Mouse (Mus musculus): ENCODE data around the gene Nbeal2. TPM values are rescaled to one million over a fixed set of nuclear protein-coding genes. Genes with fewer than 3 reads are reported as not detected.
A peak's percentile ranks its signal among the peaks of the same experiment; 100 is the strongest.

Nbeal2 gene
- polyA plus RNA-seq, 1 experiment from 2014 or later: 5.7 TPM

DNA sequence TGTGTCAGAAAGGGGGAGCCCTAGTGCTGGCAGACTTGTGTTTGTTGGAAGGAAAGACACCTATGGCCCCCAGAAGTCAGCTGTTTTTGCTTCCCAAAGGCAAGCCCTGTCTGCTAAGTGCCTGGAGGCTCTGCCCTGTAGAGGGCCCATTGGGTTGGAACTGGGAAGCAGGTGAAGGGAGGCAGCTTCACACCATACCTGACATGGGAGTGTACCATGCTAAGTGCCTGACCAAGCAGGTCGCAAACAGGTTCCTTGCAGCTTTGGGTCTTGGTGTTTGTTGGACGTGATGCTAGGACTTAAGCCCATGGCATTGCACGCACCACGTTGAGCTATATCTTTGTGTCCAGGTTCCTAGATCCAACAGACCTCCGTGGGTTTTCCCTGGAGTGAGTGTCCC lies 42.5 kb upstream of the Nbeal2 start:
- no peak overlapping the region for H3K4me3 ChIP-seq (ENCODE audit: low read depth, low read length)
- no peak for ATAC-seq (ENCODE audit: low FRiP score, low TSS enrichment)
- TF ChIP-seq CTCF (IDR thresholded peaks at IDR 0.05; ENCODE audit: low read depth) (no peak), EP300 (optimal IDR thresholded peaks at IDR 0.05) (no peak)
- no peaks in the 10 kb centered on the region for H3K4me1 ChIP-seq (replicated peaks; ENCODE audit: control insufficient read depth, insufficient read depth)
- no peaks in the 10 kb centered on the region for H3K9me3 ChIP-seq (ENCODE audit: control insufficient read depth, low read length)
- 0 out of 2 replicates have a peak, but pooled peaks cover 6% of the 10 kb centered on the region for H3K36me3 ChIP-seq (ENCODE audit: control insufficient read depth, insufficient read depth, low read length)
- WGBS: 84% methylated on average over 5 of the region's 5 CpGs
- H3K27me3 ChIP-seq (ENCODE audit: control insufficient read depth, insufficient read depth, low read length): no peaks in the 10 kb centered on the region
- no peak overlapping the region for H3K9ac ChIP-seq (ENCODE audit: low read length)
- peak overlapping the region; percentile 86 for H3K27ac ChIP-seq (replicated peaks)
- DNase-seq (ENCODE audit: low spot score): no peak
- no peak overlapping the region for H3K4me2 ChIP-seq (replicated peaks; ENCODE audit: low read depth)

DNA sequence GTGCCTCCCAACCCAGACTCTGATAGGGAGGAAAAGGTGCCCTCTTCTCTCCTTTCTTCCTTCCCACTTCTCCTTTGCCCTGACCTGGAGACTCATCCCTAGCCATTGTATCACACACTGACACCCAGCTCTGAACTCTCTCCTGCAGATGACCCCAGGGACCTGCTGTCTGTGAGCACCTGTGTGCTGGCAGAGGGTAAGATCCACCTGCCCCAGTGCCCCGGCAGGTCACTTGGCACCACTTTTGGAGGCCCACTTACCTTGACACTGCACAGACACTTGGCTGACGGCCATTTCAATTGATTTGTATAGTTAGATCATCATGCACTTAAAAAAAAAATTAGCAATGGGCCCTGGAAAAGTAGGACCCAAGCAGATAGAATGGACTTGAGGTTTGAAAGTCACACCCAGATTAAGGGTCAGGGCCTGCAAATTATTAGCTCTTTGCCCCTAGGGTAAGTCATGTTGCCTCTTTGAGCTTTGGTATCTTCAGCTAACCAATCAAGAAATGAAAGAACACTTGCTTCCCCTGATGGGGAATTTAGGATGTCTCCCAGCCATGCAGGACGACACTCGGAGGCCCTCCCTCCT lies 41.3 kb upstream of the Nbeal2 start:
- TF ChIP-seq EP300 (optimal IDR thresholded peaks at IDR 0.05): no peak
- TF ChIP-seq CTCF (IDR thresholded peaks at IDR 0.05; ENCODE audit: low read depth): no peak
- ATAC-seq (ENCODE audit: low FRiP score, low TSS enrichment) (no peak), DNase-seq (ENCODE audit: low spot score) (no peak)
- Histone ChIP-seq H3K4me3 (ENCODE audit: low read depth, low read length) (no peak overlapping the region), H3K36me3 (ENCODE audit: control insufficient read depth, insufficient read depth, low read length) (0 out of 2 replicates have a peak, but pooled peaks cover 5% of the 10 kb centered on the region), H3K4me2 (replicated peaks; ENCODE audit: low read depth) (no peak overlapping the region), H3K9me3 (ENCODE audit: control insufficient read depth, low read length) (no peaks in the 10 kb centered on the region), H3K4me1 (replicated peaks; ENCODE audit: control insufficient read depth, insufficient read depth) (no peaks in the 10 kb centered on the region; the same call in 1 of the 2 replicates), H3K27ac (replicated peaks) (no peak overlapping the region; the same call in 1 of the 2 replicates), H3K9ac (ENCODE audit: low read length) (no peak overlapping the region), H3K27me3 (ENCODE audit: control insufficient read depth, insufficient read depth, low read length) (no peaks in the 10 kb centered on the region)
- 81% methylated on average over 4 of the region's 4 CpGs for WGBS

DNA sequence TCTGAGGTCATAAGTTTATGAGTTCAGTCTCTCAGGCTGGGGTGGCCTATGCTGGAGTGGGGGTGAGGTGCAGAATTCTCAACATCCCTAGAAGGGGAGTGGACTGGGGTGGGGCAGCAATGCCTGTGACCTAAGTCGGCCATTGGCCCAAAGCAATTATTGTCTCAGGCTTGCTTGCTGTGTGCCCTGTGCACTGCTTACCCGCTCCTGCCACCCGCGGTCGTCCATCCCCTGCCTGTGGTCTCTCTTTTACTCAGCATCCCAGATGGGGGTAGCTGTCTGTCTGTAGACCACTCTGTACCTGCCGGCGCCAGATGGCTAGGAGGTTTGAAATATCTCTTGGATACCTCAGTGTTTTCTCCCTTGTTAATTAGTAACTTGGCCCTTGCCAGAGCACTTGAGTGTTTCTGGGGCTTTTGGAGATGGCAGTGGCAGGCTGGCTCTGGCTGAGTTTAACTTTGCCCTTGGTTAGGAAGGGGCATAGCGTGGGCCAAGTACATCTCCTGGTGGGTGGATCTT lies 35.4 kb upstream of the Nbeal2 start:
- ATAC-seq (ENCODE audit: low FRiP score, low TSS enrichment) (peak; percentile 69), DNase-seq (ENCODE audit: low spot score) (peak; percentile 78)
- no peak overlapping the region for H3K9ac ChIP-seq (ENCODE audit: low read length)
- whole genome bisulfite sequencing: 51% methylated on average over 8 of the region's 8 CpGs
- 0 out of 2 replicates have a peak, but pooled peaks cover 3% of the 10 kb centered on the region for H3K36me3 ChIP-seq (ENCODE audit: control insufficient read depth, insufficient read depth, low read length)
- TF ChIP-seq CTCF (IDR thresholded peaks at IDR 0.05; ENCODE audit: low read depth) (no peak), EP300 (optimal IDR thresholded peaks at IDR 0.05) (no peak)
- H3K4me1 ChIP-seq (replicated peaks; ENCODE audit: control insufficient read depth, insufficient read depth): peaks cover 2% of the 10 kb centered on the region
- H3K27ac ChIP-seq (replicated peaks): peak overlapping the region; percentile 89
- no peak overlapping the region for H3K4me3 ChIP-seq (ENCODE audit: low read depth, low read length)
- H3K27me3 ChIP-seq (ENCODE audit: control insufficient read depth, insufficient read depth, low read length): no peaks in the 10 kb centered on the region
- no peak overlapping the region; the same call in 1 of the 2 replicates for H3K4me2 ChIP-seq (replicated peaks; ENCODE audit: low read depth)
- H3K9me3 ChIP-seq (ENCODE audit: control insufficient read depth, low read length): no peaks in the 10 kb centered on the region

DNA sequence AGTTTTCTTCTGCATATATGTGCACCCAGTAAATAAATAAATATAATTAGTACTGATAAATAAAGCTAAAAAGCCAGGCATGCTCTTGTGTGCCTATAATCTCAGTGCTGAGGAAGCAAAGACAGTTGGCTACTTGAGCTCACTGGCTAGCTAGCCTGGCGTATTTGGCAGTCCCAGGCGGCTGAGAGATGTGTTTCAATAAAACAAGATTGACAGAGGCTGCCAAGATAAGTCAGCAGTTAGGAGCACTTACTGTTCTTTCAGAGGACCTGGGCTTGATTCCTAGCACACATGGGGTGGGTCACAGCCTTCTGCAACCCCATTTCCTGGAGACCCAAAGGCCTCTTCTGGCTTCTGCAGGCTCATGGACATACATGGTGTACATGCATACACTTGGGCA lies 33.9 kb upstream of the Nbeal2 start:
- WGBS: 78% methylated on average over 2 of the region's 2 CpGs
- Histone ChIP-seq H3K9ac (ENCODE audit: low read length) (no peak overlapping the region), H3K27ac (replicated peaks) (no peak overlapping the region), H3K36me3 (ENCODE audit: control insufficient read depth, insufficient read depth, low read length) (no peaks in the 10 kb centered on the region), H3K27me3 (ENCODE audit: control insufficient read depth, insufficient read depth, low read length) (no peaks in the 10 kb centered on the region), H3K4me1 (replicated peaks; ENCODE audit: control insufficient read depth, insufficient read depth) (peaks cover 2% of the 10 kb centered on the region), H3K4me3 (ENCODE audit: low read depth, low read length) (no peak overlapping the region), H3K9me3 (ENCODE audit: control insufficient read depth, low read length) (no peaks in the 10 kb centered on the region), H3K4me2 (replicated peaks; ENCODE audit: low read depth) (no peak overlapping the region)
- no peak for TF ChIP-seq EP300 (optimal IDR thresholded peaks at IDR 0.05)
- TF ChIP-seq CTCF (IDR thresholded peaks at IDR 0.05; ENCODE audit: low read depth): no peak
- no peak for ATAC-seq (ENCODE audit: low FRiP score, low TSS enrichment)
- no peak for DNase-seq (ENCODE audit: low spot score)

DNA sequence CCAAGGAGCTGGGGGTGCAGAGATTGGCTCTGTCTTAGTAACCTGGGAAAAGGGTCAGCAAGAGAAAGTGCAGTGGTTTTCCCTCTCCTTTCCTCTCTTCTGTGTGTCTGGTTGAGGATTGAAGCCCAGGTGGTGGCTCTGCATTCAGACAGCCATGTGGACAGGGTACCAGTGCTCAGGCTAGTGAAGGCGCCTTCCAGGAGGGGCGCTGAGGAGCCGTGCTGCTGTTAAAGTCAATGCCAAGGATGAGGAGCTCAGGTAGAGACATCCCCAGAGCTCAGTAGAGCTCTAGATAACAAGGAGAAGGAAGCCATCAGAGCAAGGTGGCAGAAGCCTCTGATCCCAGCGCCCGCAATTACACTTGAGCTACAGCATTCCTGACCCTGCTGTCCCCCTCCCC lies 33.1 kb upstream of the Nbeal2 start:
- Histone ChIP-seq H3K9ac (ENCODE audit: low read length) (no peak overlapping the region), H3K4me3 (ENCODE audit: low read depth, low read length) (no peak overlapping the region), H3K27ac (replicated peaks) (peak overlapping the region; percentile 98), H3K36me3 (ENCODE audit: control insufficient read depth, insufficient read depth, low read length) (no peaks in the 10 kb centered on the region), H3K27me3 (ENCODE audit: control insufficient read depth, insufficient read depth, low read length) (no peaks in the 10 kb centered on the region), H3K9me3 (ENCODE audit: control insufficient read depth, low read length) (no peaks in the 10 kb centered on the region), H3K4me2 (replicated peaks; ENCODE audit: low read depth) (no peak overlapping the region), H3K4me1 (replicated peaks; ENCODE audit: control insufficient read depth, insufficient read depth) (peaks cover 2% of the 10 kb centered on the region)
- ATAC-seq (ENCODE audit: low FRiP score, low TSS enrichment) (no peak), DNase-seq (ENCODE audit: low spot score) (peak; percentile 41)
- TF ChIP-seq EP300 (optimal IDR thresholded peaks at IDR 0.05) (no peak), CTCF (IDR thresholded peaks at IDR 0.05; ENCODE audit: low read depth) (peak; percentile 50)
- WGBS: 73% methylated on average over 5 of the region's 5 CpGs

DNA sequence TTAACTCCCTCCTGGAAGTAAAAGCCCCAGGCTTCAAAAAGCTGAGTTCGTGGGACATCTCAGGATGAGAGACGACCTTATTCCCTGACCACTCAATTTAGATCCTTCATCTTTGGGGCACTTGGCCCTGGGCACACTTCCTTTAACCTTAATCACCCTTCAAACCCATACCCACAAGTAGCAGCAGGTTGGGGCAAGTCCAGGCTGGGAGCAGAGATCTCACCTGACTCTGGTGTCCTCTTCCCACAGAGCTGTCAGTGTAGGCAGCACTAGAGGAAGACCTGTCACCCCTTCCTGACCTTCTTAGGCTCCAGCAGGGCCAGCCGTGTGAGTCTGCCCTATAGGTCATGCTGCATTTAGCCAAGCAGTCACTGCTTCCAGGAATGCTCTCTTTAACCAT lies 32.5 kb upstream of the Nbeal2 start:
- H3K4me3 ChIP-seq (ENCODE audit: low read depth, low read length): no peak overlapping the region
- DNase-seq (ENCODE audit: low spot score) (no peak), ATAC-seq (ENCODE audit: low FRiP score, low TSS enrichment) (no peak)
- peak overlapping the region; percentile 98 for H3K27ac ChIP-seq (replicated peaks)
- H3K4me2 ChIP-seq (replicated peaks; ENCODE audit: low read depth): no peak overlapping the region
- H3K36me3 ChIP-seq (ENCODE audit: control insufficient read depth, insufficient read depth, low read length): no peaks in the 10 kb centered on the region
- TF ChIP-seq CTCF (IDR thresholded peaks at IDR 0.05; ENCODE audit: low read depth): no peak
- H3K27me3 ChIP-seq (ENCODE audit: control insufficient read depth, insufficient read depth, low read length): no peaks in the 10 kb centered on the region
- WGBS: 36% methylated on average over 3 of the region's 3 CpGs
- H3K4me1 ChIP-seq (replicated peaks; ENCODE audit: control insufficient read depth, insufficient read depth): peaks cover 2% of the 10 kb centered on the region
- H3K9ac ChIP-seq (ENCODE audit: low read length): 0 out of 2 replicates have a peak overlapping the region, but pooled peaks have one; percentile 23
- H3K9me3 ChIP-seq (ENCODE audit: control insufficient read depth, low read length): no peaks in the 10 kb centered on the region
